Mouse (Mus musculus): ENCODE measurements at regions not wholly inside any gene's neighbourhood (a gene's known extent, or its start where the extent isn't known, plus 50 kb on each side); places are given as distances from the start of the nearest gene placed in this dataset.

GRCm38 (mm10) chr5:99165807-99166360 is 128.7 kb upstream of the Prkg2 start:
- DNase-seq (ENCODE audit: low read depth, low spot score) = peak; percentile 58

DNA sequence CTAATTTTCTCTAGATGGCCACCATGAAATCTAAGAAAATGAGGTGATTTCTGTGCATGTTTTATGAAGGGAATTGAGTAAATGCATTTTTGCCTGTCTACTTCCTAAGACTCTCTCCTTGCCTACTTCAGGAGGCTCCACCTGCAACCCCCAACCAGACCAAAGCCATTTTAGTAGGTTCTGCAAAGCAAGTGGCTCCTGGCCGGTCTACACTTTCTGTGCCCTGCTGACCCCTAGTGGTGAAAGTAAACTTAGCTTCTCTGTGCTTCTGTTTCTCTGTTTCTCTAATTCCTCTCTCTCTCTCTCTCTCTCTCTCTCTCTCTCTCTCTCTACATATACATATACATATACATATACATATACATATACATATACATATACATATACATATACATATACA is 120.8 kb upstream of the Prkg2 start:
- peak; percentile 46 for DNase-seq (ENCODE audit: low read depth, low spot score)

DNA sequence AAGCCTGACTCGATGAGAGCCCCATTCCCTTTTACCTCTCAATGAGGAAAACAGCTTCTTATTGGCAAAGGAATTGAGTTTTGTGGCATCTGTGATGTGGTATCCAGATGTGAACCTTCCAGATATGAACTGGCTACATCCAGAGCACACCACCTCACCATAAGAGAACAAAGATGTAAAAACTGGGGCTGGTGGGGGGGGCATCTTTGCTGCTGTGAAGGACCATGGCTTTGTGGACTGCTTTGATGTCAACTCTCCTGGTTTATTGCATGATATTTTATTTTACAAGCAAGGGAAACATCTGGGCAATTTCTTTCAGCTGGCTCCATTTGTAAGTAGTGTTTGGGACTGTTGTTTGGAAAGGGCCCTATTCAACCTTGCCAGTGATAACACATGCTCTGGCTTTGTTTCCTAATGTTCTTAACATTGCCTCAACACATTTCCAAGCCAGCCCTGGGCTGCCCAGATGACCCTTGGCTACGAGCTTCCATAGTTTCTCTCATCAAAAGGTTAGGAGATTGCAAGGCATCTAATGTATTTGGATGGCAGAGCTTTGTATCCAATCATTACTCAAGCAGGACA is 116.2 kb upstream of the Prkg2 start:
- no peak for DNase-seq (ENCODE audit: low read depth, low spot score)

- DNase-seq (ENCODE audit: low read depth, low spot score) = no peak
Observed at GRCm38 (mm10) chr5:99152299-99152698, 115.1 kb upstream of the Prkg2 start.

GRCm38 (mm10) chr5:99149904-99150303 is 112.8 kb upstream of the Prkg2 start:
- DNase-seq (ENCODE audit: low read depth, low spot score) = no peak

DNA sequence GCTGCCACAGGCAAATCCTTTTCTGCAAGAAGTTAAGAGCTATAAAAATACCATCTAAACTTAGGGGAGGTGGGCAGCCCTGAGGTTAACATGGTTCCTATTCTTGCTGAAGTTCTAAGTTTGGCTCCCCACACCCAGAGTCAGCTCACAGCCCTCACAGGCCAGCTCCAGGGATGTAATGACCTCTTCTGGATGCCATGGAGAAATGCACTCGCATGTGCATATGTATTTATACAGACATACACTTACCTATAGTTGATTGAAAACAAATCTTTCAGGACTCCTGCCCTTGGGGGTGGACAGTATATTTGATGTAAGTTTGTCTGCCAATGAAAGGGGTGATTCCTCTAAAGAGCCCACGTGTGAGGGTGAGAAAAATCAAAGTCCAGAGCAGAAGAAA is 95.5 kb upstream of the Prkg2 start:
- no peak for DNase-seq (ENCODE audit: low read depth, low spot score)

DNA sequence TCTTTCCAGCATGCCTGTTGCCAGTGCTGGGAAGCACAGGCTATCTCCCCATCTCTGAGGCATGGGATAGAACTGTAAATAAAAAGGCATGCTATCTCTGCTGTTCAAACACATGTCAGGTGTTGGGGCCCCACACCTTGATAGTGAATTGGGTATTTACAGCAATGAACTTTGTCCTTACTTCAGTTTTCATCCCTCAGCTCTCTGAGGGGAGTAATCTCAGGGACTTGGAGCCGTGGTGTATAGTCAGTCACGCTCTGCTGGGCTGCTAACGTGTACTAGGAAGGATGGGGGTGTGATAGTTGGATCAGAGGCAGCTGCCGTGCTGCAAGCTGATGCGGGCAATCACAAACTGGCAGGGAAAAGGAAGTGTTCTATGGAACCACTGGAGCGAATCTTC is 91.5 kb upstream of the Prkg2 start:
- DNase-seq (ENCODE audit: low read depth, low spot score) = no peak

DNA sequence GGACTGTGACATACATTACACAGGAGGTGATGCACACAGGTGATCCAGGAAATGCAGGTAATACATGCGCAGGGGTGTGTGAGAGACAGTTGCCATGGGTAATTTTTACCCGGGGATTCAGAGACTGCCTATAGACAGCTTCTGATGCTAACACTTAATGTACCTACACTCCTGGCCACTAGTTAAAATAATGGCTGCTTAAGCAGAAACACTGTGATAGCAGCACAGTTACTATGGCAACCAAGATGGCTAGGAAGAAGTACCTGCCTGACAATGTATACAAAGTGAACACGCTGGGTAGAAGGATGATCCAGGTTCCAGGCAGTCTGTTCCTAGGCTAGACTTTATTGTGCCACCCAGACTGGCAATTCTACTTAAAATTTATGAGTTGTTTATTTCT is 88.3 kb upstream of the Prkg2 start:
- no peak for DNase-seq (ENCODE audit: low read depth, low spot score)

DNA sequence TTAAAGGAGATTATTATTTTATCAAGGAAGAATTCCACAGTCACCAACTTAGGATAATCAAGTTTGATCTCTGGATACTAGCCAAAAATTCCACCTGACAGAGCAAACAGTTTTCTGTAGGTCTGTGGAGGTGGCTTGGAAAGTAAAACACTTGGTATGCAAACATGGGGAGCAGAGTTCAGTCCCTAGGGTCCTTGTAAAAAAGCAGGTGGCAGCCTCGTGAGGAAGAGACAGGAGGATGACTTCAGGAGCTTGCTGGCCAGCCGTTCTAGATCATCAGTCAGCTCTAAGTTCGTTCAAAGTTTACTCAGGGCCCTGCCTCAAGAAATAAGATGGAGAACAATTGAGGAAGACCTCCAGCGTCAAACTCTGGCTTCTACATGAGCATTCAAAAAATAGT is 74.6 kb upstream of the Prkg2 start:
- no peak for DNase-seq (ENCODE audit: low read depth, low spot score)

DNA sequence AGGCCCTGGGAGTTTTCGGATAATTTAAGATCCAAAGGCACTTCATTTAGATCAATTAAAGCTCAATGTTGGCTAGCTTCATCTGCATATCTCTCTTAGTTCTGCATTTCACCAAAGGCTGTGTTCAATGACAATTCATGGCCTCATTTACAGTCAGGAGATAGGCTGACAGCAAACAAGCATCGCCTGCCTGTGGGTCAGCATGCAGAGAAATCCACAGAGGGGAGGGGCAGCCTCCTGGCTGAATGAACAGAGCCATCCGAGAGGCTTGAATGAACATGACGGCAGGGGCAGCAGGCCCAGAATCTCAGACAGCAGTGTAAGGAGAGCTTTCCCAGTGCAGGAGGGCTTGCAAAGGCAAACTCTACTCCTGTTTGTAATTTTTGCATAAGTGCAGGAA is 74.1 kb upstream of the Prkg2 start:
- no peak for DNase-seq (ENCODE audit: low read depth, low spot score)

DNA sequence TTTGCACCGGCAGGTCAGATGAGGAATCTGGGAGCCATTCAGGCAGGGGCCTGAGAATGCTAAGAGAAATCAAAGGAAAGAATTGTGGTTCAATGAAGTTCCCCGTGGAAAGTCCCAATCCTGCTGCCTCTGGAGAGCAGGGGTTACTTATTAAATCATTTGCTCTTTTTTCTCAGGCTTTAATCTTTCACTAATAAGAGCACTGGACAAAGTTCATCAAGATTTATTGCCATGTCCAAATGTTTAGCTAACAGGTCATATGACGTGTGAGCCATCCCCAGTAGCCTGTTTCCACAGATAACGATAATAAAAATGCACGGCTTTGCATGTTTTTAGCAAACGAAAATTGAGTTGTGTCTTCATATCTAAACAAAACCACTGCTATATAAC is 62.6 kb upstream of the Prkg2 start:
- no peak for DNase-seq (ENCODE audit: low read depth, low spot score)

DNA sequence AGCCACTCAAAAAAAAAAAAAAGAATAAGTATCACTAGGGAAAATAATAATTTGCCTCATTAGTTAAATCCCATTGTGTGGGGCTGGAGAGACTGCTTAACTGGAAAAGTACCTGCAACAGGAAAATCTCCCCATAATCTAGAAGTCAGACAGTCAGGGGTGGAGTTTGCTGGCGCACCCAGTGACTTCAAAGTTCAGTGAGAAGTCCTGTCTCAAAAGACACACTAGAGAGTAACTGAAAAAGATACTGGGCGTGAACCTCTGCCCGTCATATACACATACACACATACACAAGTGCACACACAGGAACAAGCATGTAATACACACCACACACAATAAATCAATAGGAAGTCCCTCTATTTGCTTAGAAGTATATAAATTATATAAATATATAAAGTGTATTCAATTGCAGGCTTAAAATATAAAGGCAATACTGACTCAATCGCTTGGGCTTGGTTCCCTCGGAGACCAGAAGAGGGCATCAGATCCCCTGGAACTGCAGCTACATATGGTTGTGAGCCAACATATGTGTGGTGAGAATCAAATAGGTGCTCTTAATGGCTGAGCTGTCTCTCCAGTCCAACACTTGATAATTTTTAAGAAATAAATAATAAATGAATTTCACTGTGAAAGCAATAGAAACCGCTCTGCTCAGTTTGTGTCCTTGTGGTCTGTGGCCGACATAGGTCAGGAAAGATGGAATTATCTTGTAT is 62.0 kb upstream of the Prkg2 start:
- no peak for DNase-seq (ENCODE audit: low read depth, low spot score)
